Mouse (Mus musculus) thymus, postnatal 10 days (tissue): ENCODE measurements around the gene Ndufc2.
"Not testable (repeated sequence)": the region's sequence is repeated elsewhere in the genome, so short reads cannot be mapped to it uniquely, and the experiment has no call there.

Source experiments
- DNase-seq, 2 experiments: peaks; one replicate each; pipeline ENCODE4 v3.0.0; 2021; ENCODE audit warnings: low spot score in 2 of 2

The Ndufc2 gene

GRCm38 (mm10) chr7:97427296-97427695 lies 27.5 kb downstream of the Ndufc2 start:
- DNase-seq: no peak

GRCm38 (mm10) chr7:97427778-97428420 lies 28.1 kb downstream of the Ndufc2 start:
- DNase-seq: no peak

- no peak for DNase-seq
Measured at GRCm38 (mm10) chr7:97429705-97430104, 29.9 kb downstream of the Ndufc2 start.

- DNase-seq: not testable (repeated sequence)
Measured at GRCm38 (mm10) chr7:97433517-97433916, 33.7 kb downstream of the Ndufc2 start.

- no peak for DNase-seq
Measured at GRCm38 (mm10) chr7:97434517-97434916, 34.7 kb downstream of the Ndufc2 start.

GRCm38 (mm10) chr7:97438986-97439385 lies 39.2 kb downstream of the Ndufc2 start:
- no peak for DNase-seq

- peak in 1 of 2 experiments; percentile 24 for DNase-seq
Measured at GRCm38 (mm10) chr7:97446171-97446925, 46.5 kb downstream of the Ndufc2 start.

- no peak for DNase-seq
Measured at GRCm38 (mm10) chr7:97447050-97447531, 47.3 kb downstream of the Ndufc2 start.

- DNase-seq: not testable (repeated sequence)
Measured at GRCm38 (mm10) chr7:97451023-97451422, 51.2 kb downstream of the Ndufc2 start, which contains the start of gene Kctd14. TSS of gene Kctd14 (plus strand) at chr7:97451323.

- no peak for DNase-seq
Measured at GRCm38 (mm10) chr7:97452196-97452595, 52.4 kb downstream of the Ndufc2 start.

GRCm38 (mm10) chr7:97453141-97453921 lies 53.5 kb downstream of the Ndufc2 start:
- peak in 1 of 2 experiments; percentile 8 for DNase-seq

- no peak for DNase-seq
Measured at GRCm38 (mm10) chr7:97454795-97455194, 55.0 kb downstream of the Ndufc2 start.

- no peak for DNase-seq
Measured at GRCm38 (mm10) chr7:97455577-97455976, 55.8 kb downstream of the Ndufc2 start.
